Mouse (Mus musculus) erythroblast, adult 5-6 weeks (primary cell): ENCODE results near the gene Defa35. TPM values are rescaled to one million over a fixed set of nuclear protein-coding genes. Genes with fewer than 3 reads are reported as not detected.
"Not testable (repeated sequence)": the region's sequence is repeated elsewhere in the genome, so short reads cannot be mapped to it uniquely, and the experiment has no call there.

Source experiments
- ATAC-seq: replicated peaks from 2 replicates; pipeline ENCODE4 v1.8.0; 2016; ENCODE audit warnings: moderate number of reproducible peaks, mild to moderate bottlenecking, moderate TSS enrichment, inconsistent platforms; ENCODE audit not compliant: poor library complexity, low FRiP score, severe bottlenecking
- total RNA-seq, 2 experiments: library from RNA; stranded (forward) in 1 of 2; stranded (reverse) in 1 of 2; fragments of 150-400 nt in 1 of 2; fragments of 200-764, 138-1000 nt in 1 of 2; gene quantifications; 2 replicates each; pipeline versions ENCODE4 v1.2.3 to v1.2.4; 2015 to 2017; ENCODE audit warnings: low replicate concordance in 2 of 2

Defa35 gene
- total RNA-seq (2015; ENCODE audit: low replicate concordance), result not detected in 2 replicates
- not detected in 2 replicates for total RNA-seq (2017; ENCODE audit: low replicate concordance)

DNA sequence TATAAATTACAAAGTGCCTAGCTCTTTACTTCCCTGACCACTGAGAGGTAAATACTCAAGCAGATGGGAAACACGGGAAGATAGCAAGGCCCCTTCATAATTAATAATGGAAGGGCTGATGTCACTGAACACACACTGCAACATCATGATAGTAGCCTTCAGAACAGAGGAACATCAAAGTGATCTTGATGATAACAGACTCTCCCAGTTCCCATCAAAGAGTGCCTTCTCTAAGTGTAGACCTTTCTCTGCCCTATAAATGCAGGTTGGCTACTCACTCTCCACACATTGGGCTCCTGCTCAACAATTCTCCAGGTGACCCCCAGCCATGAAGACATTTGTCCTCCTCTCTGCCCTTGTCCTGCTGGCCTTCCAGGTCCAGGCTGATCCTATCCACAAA, at the start of gene Defa35:
Defa35 (plus strand) TSS at position 301 of the 400 bp plus-strand sequence.
- not testable (repeated sequence) for ATAC-seq

DNA sequence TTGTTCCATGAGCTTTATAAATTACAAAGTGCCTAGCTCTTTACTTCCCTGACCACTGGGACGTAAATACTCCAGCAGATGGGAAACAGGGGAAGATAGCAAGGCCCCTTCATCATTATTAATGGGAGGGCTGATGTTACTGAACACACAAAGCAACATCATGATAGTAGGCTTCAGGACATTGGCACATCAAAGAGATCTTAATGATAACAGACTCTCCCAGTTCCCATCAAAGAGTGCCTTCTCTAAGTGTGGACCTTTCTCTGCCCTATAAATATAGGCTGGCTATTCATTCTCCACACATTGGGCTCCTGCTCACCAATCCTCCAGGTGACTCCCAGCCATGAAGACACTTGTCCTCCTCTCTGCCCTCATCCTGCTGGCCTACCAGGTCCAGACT, 39.6 kb upstream of the Defa35 start, which contains the start of gene Defa21:
Defa21 (plus strand) TSS at position 301 of the 400 bp plus-strand sequence.
- not testable (repeated sequence) for ATAC-seq

DNA sequence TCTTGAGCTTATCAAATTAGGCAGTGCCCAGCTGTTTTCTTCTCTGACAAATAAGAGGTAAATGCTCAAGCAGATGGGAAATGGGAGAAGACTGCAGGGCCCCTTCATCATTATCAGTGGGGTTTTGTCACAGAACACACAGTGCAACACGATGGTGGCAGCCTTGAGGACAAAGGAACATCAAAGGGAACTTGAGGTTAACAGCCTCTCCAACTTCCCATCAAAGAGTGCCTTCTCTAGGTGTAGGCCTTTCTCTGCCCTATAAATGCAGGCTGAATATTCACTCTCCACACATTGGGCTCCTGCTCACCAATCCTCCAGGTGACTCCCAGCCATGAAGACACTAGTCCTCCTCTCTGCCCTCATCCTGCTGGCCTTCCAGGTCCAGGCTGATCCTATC, 10.1 kb upstream of the Defa35 start, which contains the start of gene Defa23:
Defa23 (plus strand) TSS at position 301 of the 400 bp plus-strand sequence.
- not testable (repeated sequence) for ATAC-seq

DNA sequence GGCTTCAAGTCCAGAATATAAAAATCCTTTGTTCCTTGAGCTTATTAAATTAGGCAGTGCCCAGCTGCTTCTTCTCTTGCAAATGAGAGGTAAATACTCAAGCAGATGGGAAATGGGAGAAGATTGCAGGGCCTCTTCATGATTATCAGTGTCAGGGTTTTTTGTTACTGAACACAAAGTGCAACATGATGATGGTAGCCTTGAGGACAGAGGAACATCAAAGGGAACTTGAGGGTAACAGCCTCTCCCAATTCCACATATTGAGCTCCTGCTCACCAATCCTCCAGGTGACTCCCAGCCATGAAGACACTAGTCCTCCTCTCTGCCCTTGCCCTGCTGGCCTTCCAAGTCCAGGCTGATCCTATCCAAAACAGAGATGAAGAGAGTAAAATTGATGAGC, 19.3 kb downstream of the Defa35 start, which contains the start of gene Defa25:
Defa25 (plus strand) TSS at position 301 of the 400 bp plus-strand sequence.
- not testable (repeated sequence) for ATAC-seq

DNA sequence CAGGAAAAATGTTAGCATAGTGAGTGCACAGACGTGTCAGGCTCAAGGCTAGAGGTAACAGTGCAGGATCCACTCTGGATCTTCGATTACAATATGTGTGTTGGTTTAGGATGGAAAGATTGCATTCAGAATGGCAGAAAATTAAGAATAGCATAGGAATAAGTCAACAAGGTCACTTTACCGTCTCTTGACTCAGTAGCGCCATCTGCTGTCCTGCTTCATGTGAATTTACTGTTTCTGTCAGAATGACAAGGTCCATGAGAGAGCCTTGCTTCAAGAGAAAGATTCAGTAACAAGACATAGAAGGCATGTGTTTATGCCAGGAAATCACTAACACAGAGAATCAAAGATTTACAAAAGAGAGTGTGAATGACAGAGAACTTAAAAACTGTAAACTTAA, 28.3 kb downstream of the Defa35 start:
- ATAC-seq, result no peak

DNA sequence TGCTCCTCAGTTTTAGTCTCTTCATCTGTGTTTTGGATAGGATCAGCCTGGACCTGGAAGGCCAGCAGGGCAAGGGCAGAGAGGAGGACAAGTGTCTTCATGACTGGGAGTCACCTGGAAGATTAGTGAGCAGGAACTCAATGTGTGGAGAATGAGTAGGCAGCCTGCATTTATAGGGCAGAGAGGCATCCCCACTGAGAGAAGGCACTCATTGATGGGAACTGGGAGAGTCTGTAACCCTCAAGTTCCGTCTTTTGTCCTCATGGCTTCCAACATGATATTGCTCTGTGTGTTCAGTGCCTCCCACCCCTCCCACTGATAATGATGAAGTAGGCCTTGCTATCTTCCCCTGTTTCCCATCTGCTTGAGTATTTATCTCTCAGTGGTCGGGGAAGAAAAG, 31.1 kb downstream of the Defa35 start, which contains the start of gene Gm14851:
Gm14851 (minus strand) TSS at position 101 of the 400 bp plus-strand sequence.
- ATAC-seq, result not testable (repeated sequence)

Other genes starting within 250 kb of the Defa35 start
- gene Defb33, start 172.4 kb upstream of the Defa35 start, total RNA-seq (2015; ENCODE audit: low replicate concordance), result not detected in 2 replicates
- not detected in 2 replicates for gene Defb33, start 172.4 kb upstream of the Defa35 start, total RNA-seq (2017; ENCODE audit: low replicate concordance)
- gene Gm15056, start 162.4 kb upstream of the Defa35 start, total RNA-seq (2015; ENCODE audit: low replicate concordance), result not detected in 2 replicates
- gene Gm15056, start 162.4 kb upstream of the Defa35 start, total RNA-seq (2017; ENCODE audit: low replicate concordance), result not detected in 2 replicates
- not detected in 2 replicates for gene Gm6040, start 143.0 kb upstream of the Defa35 start, total RNA-seq (2015; ENCODE audit: low replicate concordance)
- gene Gm6040, start 143.0 kb upstream of the Defa35 start, total RNA-seq (2017; ENCODE audit: low replicate concordance), result not detected in 2 replicates
- not detected in 2 replicates for gene AY761185, start 120.3 kb upstream of the Defa35 start, total RNA-seq (2015; ENCODE audit: low replicate concordance)
- gene AY761185, start 120.3 kb upstream of the Defa35 start, total RNA-seq (2017; ENCODE audit: low replicate concordance), result not detected in 2 replicates
- not detected in 2 replicates for gene Defa21, start 39.5 kb upstream of the Defa35 start, total RNA-seq (2015; ENCODE audit: low replicate concordance)
- not detected in 2 replicates for gene Defa21, start 39.5 kb upstream of the Defa35 start, total RNA-seq (2017; ENCODE audit: low replicate concordance)
- not detected in 2 replicates for gene Defa23, start 10.0 kb upstream of the Defa35 start, total RNA-seq (2015; ENCODE audit: low replicate concordance)
- gene Defa23, start 10.0 kb upstream of the Defa35 start, total RNA-seq (2017; ENCODE audit: low replicate concordance), result not detected in 2 replicates
- gene Defa25, start 19.4 kb downstream of the Defa35 start, total RNA-seq (2015; ENCODE audit: low replicate concordance), result not detected in 2 replicates
- not detected in 2 replicates for gene Defa25, start 19.4 kb downstream of the Defa35 start, total RNA-seq (2017; ENCODE audit: low replicate concordance)
- not detected in 2 replicates for gene Gm14851, start 31.0 kb downstream of the Defa35 start, total RNA-seq (2015; ENCODE audit: low replicate concordance)
- gene Gm14851, start 31.0 kb downstream of the Defa35 start, total RNA-seq (2017; ENCODE audit: low replicate concordance), result not detected in 2 replicates
- not detected in 2 replicates for gene Defa30, start 69.6 kb downstream of the Defa35 start, total RNA-seq (2015; ENCODE audit: low replicate concordance)
- not detected in 2 replicates for gene Defa30, start 69.6 kb downstream of the Defa35 start, total RNA-seq (2017; ENCODE audit: low replicate concordance)
- gene Defa22, start 97.2 kb downstream of the Defa35 start, total RNA-seq (2015; ENCODE audit: low replicate concordance), result not detected in 2 replicates
- not detected in 2 replicates for gene Defa22, start 97.2 kb downstream of the Defa35 start, total RNA-seq (2017; ENCODE audit: low replicate concordance)
- not detected in 2 replicates for gene Defa31, start 126.6 kb downstream of the Defa35 start, total RNA-seq (2015; ENCODE audit: low replicate concordance)
- gene Defa31, start 126.6 kb downstream of the Defa35 start, total RNA-seq (2017; ENCODE audit: low replicate concordance), result not detected in 2 replicates
- gene Gm15293, start 136.5 kb downstream of the Defa35 start, total RNA-seq (2015; ENCODE audit: low replicate concordance), result not detected in 2 replicates
- not detected in 2 replicates for gene Gm15293, start 136.5 kb downstream of the Defa35 start, total RNA-seq (2017; ENCODE audit: low replicate concordance)
- not detected in 2 replicates for gene Gm15292, start 184.7 kb downstream of the Defa35 start, total RNA-seq (2015; ENCODE audit: low replicate concordance)
- not detected in 2 replicates for gene Gm15292, start 184.7 kb downstream of the Defa35 start, total RNA-seq (2017; ENCODE audit: low replicate concordance)